Mouse (Mus musculus) lung, postnatal 14 days (tissue): ENCODE measurements around the gene Gm44973.
"Not testable (repeated sequence)": the region's sequence is repeated elsewhere in the genome, so short reads cannot be mapped to it uniquely, and the experiment has no call there.

Source experiments
- DNase-seq: peaks from one replicate; pipeline ENCODE4 v3.0.0; 2021

Gm44973 gene

DNA sequence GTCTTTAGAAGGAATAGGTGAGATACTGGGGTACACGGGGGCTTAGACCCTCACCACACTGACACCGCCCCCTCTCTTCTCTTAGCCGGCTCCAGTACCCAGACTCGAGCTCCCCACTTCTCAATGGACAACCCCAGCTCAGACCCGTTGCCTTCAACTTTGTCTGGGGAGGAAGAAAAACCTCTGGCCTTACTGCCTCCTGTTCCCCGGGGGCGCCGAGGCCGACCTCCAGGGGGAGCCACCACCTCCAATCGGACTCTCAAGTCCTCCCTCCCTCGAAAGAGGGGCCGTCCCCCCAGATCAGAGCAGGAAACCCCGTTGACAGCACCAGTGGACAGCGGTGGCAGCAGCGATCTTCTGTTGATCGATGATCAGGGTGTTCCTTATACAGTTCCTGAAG, 2.1 kb downstream of the Gm44973 start:
- DNase-seq: no peak

DNA sequence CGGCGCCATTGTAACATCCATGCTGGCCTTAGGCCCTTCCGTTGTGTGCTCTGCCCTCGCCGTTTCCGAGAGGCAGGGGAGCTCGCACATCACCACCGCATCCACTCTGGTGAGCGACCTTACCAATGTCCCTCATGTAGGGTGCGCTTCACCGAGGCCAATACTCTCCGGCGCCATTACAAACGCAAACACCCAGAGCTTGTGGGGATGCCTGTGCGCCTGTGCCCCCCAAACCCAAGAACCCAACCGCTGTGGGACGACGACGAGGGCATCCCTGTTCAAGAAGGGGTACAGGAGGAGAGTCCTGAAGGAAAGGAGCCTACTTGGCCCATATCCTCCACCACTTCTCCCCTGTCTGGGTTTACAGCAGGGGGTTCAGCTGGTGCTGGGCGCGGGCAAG, 2.6 kb downstream of the Gm44973 start:
- no peak for DNase-seq

DNA sequence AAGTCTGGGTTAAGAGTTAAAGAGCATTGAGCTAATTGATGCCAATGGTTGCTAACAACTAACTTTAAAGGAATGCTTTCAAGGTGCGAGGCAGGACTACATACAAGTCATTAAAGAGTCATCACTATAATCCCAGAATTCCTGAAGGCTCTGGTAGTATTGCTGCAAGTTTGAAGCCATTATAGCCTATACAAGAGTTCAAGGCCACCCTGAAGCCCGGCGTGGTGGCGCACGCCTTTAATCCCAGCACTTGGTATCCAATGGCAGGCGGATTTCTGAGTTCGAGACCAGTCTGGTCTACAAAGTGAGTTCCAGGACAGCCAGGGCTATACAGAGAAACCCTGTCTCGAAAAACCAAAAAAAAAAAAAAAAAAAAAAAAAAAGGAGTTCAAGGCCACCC, 4.3 kb downstream of the Gm44973 start:
- not testable (repeated sequence) for DNase-seq

DNA sequence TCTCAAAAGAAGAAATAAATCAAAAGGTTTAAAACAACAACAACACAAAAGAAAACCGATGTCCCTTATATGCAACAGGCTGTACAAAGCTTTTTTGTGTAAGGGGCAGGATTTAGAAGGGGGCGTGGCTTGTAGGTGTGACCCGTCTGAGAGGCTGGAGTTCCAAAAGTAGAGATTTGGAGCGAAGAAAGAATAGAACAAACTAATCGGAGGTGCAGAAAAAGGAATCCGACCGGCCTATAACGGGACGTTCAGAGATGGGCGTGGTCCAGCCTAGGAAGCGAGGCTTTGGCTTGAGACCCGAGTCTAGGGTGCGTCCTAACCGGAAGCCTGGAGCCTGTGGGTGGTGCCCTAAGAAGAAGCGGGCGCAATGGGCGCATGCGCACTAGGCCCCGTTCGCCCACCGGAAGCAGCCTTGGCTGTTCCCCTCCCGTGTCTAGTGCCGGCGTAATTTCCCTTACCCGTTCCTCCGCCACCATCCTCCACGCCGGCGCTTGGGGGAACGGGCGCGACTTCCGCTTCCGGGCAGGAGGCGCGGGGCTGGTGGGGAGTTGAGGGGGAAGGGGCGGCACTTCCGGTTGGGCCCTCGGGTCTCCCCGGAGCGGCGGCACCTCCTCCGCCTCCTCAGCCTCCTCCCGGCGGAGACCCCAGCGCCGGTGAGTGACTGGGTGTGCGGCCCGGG, 4.8 kb downstream of the Gm44973 start, which contains the start of the genes Zfp865 and Ccdc106:
Gene Zfp865, plus strand, starts transcription at position 377 of the 682 bp plus-strand sequence.
Gene Ccdc106, plus strand, starts transcription at position 554 of the 682 bp plus-strand sequence.
- peak; percentile 99 for DNase-seq

DNA sequence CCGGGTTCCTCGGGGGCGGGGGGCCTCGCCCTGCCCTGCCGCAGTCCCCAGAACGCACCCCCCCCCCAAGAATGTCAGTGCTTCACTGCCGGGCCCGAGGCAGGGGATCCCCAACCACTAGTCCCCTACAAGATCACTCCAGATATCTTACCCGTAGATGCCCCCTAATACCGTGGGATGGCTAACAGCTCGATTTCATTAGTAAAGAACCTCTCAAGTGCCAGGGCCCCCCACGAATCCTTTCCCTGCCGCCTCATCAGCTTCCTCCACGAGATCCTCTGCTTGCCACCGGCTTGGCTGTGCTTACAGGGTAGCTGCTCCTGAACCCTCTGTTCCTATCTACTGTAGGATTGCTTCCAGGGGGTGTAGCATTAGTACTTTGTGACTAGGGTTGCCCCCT, 5.4 kb downstream of the Gm44973 start:
- DNase-seq: peak; percentile 24

DNA sequence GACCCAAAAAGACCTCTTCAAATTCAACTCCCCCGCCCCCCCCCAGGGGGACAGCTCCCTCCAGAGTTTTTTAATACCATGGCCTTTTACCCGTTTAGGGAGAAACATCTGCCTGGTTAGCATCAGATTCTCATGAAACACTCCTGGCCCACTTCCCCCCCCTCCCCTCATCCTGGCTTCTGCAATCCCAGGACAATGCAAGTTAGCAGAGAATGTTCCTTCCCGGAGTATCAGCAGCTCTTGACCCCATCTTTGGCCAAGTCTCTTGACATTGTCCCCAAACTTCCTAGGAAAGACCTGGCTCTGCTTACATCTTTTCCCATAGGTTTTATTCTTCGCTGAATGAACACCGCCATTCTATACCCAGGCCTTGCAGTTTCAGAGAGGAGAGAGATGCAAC, 5.9 kb downstream of the Gm44973 start:
- DNase-seq: no peak

DNA sequence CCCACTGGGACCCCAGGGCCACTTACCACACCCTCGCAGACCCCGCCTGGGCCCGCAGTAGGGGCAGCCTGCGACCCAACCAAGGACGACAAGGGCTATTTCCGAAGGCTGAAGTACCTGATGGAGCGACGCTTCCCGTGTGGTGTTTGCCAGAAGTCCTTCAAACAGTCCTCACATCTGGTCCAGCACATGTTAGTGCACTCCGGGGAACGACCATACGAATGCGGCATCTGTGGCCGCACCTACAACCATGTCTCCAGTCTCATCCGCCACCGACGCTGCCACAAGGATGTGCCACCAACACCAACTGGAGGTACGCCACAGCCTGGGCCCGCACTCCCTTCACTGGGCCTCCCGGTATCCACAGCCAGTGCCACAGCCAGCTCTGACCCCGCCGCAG, 14.2 kb downstream of the Gm44973 start:
- DNase-seq: no peak

DNA sequence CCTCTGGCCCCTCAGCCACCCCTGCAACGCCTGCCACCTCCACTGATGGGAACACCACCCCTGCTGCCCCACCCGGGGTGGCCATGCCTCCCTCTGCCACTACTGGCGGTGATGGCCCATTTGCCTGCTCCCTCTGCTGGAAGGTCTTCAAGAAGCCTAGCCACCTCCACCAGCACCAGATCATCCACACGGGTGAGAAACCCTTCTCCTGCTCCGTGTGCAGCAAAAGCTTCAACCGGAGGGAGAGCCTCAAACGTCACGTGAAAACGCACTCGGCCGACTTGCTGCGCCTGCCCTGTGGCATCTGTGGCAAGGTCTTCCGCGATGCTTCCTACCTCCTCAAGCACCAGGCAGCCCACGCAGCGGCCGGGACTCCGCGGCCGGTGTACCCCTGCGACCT, 14.7 kb downstream of the Gm44973 start:
- DNase-seq: no peak

DNA sequence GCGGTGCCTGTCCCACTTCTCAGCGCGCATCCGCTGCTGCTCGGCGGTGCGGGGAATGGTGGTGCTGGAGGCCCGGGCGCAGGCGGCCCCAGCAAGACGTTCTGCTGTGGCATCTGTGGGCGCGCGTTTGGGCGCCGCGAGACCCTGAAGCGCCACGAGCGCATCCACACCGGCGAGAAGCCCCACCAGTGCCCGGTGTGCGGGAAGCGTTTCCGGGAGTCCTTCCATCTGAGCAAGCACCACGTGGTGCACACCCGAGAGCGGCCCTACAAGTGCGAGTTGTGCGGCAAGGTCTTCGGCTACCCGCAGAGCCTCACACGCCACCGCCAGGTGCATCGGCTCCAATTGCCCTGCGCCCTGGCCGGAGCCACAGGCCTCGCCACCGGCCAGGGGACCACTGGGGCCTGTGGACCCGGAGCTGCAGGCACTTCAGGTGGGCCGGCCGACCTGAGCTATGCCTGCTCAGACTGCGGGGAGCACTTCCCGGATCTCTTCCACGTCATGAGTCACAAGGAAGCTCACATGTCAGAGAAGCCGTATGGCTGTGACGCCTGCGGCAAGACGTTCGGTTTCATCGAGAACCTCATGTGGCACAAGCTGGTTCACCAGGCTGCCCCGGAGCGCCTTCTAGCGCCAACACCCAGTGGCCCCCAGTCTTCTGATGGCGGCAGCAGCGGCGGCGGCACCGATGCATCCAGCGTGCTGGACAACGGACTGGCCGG, 15.4 kb downstream of the Gm44973 start:
- DNase-seq: no peak

DNA sequence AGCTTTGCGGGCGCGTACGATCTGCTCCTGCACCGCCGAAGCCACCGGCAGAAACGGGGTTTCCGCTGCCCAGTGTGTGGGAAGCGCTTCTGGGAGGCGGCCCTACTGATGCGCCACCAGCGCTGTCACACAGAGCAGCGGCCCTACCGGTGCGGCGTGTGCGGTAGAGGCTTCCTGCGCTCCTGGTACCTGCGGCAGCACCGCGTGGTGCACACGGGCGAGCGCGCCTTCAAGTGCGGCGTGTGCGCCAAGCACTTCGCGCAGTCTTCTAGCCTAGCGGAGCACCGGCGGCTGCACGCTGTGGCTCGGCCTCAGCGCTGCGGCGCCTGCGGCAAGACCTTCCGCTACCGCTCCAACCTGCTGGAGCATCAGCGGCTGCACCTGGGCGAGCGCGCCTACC, 16.2 kb downstream of the Gm44973 start:
- no peak for DNase-seq

DNA sequence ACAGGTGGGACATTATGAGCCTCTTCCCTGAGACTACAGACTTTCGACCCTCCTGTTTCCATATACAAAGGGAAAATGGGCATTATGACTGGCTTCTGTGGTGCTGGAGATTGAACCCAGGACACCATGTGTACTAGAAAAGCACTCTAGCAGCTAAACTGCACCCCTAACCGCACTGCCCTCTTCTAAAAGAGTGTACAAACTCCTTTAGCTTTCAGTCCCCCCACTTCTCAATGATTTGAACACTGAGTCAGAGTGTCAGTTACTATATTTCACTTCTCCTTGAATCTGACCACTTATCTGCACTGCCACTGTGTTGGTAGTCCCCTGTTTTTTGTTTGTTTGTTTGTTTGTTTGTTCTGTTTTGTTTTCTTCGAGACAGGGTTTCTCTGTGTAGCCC, 18.5 kb downstream of the Gm44973 start, which contains the start of gene 4632433K11Rik:
Gene 4632433K11Rik, plus strand, starts transcription at position 301 of the 400 bp plus-strand sequence.
- no peak for DNase-seq

DNA sequence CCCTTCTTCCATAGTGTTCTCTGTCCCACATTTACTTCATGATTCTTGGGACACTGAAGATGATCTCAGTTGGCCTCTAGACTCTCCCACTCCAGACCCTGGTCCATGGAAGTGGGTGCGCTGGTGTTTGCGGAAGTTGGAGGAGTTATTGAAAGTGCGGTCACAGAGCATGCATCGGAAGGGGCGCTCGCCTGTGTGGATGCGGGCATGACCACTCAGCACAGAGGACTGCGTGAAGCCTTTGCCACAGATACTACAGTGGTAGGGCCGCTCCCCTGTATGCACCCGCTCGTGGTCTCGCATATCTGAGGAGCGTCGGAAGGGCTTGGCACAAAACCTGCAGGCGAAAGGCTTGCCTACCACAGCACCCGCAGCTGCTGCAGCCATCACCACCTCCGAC, 20.3 kb downstream of the Gm44973 start:
- DNase-seq: no peak

DNA sequence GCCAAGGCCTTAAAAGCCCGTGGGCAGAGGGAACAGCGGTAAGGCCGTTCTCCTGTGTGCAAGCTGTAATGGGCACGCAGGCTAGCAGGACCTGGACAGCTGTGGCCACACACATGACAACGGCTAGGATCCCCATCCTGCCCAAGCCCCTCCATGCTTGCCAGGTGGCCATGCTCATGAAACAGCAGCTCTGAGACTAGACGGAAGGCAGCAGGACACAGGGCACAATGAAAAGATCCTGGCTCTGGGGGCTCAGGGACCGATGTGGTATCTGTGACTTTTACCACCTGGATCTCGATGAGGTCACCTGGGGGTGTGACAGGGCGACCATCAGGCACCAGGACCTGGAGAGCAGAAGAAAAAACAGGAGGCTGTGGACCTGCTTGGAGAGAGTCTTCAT, 20.8 kb downstream of the Gm44973 start:
- no peak for DNase-seq

DNA sequence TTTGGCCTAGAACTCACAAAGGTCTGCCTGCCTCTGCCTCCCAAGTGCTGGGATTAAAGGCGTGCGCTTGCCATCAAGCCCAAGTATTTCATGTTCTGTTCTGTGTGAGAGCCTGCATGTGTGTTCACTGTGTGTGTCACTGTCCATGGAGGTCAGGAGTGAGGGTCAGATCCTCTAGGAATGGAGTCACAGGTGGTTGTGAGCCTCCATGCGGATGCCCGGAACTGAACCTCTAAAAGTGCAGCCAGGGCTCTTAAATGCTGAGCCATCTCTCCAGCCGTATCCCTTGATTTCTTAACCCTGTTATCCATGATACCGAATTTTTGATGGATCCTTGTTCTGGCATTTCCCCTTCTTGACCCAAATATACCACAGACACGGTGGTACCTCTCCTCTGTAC, 21.7 kb downstream of the Gm44973 start:
- no peak for DNase-seq

DNA sequence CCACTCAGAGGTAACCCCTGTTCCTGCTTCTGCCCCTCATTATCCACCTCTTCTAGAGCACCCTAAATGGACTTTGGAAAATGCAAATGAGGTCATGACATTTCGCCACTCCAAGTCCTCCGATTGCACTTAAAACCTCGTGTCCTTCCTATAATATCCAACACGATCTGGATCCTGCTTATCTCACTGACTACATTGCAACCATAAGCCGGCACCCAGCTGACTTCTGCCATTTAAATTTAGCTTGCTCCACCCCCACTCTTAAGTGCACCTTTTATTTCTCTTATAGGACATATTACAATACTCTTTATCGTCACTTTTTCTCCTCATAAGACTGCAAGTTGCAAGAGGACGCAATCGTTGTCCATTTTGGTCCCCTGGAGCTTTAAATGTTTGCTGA, 22.2 kb downstream of the Gm44973 start:
- no peak for DNase-seq

DNA sequence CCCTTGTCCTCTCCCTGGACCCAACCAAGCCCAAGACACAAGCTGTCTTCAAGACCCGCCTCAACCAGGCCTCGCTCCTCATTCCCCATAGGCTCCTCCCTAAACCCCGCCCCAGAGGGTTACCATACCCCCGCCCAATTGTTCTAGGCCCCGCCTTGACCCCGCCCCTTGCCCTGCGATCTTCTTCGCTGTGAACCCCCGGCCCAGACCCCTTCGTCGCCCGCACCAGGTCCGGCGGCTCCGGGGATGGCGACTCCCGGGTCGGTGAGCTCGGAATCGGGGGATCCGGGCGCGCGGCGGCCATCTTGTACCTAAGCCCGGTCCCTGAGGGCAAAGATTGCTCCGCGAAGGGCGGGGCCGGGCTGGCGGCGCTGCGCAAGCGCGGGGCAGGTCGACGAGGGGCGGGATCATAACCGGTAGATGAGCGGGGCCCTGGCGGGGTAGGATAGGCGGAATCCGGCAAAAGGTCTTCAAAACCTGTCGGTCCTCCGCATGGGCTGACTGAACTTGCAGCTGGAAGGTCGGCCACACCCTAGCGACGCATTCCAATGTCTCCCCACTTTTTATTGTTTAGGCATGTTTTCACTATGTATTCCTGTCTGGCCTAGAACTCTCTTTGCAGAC, 22.9 kb downstream of the Gm44973 start, which contains the start of gene Zfp784:
Gene Zfp784, minus strand, starts transcription at position 338 of the 624 bp plus-strand sequence.
- DNase-seq: peak; percentile 92

DNA sequence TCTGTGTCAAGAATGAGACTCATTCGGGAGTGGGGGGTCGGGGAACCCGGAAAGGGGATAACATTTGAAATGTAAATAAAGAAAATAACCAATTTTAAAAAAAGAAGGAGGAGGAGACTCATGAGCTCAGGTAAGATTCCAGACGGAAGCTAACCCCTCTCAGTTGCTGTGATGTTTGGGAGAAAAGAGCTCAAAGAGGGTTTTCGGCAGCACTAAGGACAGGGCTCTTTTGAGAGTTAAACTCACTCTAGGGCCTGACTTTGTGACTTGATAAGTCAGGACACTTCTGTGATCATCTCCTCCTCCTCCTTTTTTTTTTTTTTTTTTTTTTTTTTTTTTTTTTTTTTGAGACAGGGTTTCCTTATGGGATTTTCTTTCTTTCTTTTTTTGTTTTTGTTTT, 23.6 kb downstream of the Gm44973 start:
- no peak for DNase-seq

DNA sequence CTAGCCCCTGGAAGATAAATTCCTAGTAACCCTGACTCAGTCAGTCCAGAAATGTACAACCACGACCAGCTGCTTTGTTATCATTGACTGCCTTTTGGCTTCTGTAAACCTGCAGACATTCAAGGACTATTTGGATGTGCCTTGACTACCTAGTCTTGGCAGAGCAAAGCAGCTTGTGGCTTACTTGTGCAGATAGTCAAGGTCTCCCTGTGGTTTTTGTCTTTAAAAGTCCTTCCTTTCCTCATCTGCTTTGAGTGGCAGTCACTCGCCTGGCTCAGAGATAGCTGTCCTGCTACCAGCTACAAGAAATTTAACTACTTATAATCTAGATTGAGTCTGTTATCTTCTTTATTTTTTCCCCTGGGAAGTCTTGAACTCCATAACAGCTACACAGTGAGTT, 29.7 kb downstream of the Gm44973 start:
- DNase-seq: no peak

DNA sequence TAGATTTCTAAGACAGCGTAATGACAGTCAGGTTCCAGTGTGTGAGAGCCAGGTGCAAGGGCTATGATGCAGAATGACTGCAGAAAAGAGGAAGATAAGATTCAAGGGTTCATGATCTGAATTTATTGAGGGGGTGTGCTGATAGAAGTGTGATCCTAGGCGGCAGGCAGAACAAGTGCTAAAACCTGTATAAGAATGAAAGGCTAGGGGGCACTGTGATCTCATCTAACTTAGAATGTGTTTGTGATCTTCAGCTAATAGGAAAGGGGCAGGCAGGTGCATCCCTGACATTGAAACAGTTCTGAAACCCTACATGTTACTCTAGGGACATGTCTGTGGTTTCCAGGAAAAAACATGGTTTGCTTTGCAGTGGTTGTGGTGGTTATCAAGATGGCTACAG, 30.8 kb downstream of the Gm44973 start:
- no peak for DNase-seq

DNA sequence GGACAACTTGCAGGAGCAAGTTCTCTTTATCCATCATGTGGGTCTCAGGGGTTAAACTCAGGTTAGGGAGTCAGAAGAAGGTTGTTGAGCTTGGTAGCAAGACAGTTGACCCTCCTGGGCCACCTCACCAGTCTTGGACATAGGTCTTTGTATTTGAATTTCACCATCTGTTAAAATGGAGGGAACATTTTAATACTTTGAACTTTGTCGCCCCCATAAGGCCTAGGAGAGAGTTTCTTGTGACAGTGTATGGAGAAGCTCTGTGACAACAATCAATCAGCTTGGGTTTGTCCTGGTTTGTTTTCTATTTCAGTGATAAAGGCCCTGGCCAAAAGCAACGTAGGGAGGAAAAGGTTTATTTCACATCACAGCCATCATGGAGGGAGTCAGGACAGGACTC, 32.0 kb downstream of the Gm44973 start:
- peak; percentile 53 for DNase-seq

DNA sequence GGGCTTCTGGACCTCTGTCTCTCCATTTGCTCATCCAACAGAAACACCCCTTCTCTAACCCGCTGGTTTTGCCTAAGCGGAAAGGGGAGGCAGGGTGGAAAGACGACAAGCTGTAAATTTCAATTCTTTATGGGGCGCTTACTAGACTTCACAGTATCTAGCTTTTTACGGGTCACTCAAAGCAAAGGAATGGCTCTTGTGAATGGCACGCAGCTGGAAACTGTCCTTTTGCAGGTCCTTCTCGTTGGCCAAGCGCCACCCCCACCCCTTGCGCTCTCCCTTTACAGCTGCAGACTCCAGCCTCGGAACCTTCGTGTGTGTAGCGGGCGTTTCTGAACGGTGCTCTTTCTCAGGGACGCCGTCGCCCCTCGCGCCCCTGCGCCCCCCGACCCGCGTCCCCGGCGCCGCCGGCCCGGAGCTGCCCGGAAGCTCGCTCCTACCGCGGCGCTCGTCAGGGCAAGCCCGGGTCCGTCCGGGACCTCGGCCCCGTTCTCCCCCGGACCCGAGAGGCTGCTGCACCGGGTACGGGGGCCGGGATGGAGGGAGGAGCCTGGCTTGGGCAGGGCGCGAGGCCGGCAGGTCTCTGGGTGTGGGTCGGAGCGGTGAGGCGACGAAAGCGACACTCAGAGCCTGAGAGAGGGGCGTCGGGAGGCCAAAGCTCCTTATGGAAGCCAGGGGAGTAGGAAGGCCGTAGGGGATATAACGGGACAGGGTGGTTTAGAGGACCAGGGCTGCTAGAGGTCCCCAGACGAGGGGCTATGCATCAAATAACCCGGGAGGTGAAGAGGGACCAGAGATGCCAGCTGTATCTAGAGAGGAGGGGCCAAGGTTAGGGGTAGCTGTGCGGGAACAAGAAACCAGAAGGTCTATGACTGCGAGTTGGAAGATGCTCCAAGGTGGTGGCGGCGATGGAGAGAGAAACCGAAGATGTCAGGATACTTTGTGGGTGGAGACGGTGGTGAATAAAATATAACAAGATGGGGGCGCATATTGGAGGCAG, 36.2 kb downstream of the Gm44973 start, which contains the start of gene Zfp580:
Gene Zfp580, plus strand, starts transcription at position 346 of the 1,000 bp plus-strand sequence.
- DNase-seq: peak; percentile 79

DNA sequence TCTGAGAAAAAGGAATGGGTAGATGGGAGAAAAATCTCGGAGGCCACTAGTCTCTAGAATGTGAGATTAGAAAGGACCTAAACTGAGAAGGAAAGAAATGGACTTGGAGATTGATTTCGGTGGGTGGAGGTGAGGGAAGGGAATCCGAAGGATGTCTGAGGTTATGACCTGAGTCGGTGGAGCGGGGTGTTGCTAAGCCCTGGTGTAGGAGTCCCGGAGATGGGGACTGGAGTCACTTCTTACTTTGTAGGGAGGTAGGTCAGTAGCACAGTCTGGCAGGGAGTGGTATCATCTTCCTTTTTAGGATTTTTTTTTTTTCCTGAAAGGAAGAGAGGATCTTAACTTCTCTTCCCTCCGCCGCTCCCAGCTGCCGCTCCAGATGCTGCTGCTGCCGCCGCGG, 37.1 kb downstream of the Gm44973 start:
- no peak for DNase-seq
